Mouse (Mus musculus) liver, embryonic 14.5 days (tissue): Measurements from ENCODE around the gene Ano10.

ENCODE experiments used
- CTCF ChIP-seq: IDR thresholded peaks from 2 replicates; pipeline ENCODE4 v1.5.1; 2016; ENCODE audit warnings: antibody characterized with exemption, low read depth, control low read depth
- EP300 ChIP-seq: IDR thresholded peaks from 2 replicates; pipeline ENCODE4 v1.6.1; 2016; ENCODE audit warnings: antibody characterized with exemption, low read depth

DNA sequence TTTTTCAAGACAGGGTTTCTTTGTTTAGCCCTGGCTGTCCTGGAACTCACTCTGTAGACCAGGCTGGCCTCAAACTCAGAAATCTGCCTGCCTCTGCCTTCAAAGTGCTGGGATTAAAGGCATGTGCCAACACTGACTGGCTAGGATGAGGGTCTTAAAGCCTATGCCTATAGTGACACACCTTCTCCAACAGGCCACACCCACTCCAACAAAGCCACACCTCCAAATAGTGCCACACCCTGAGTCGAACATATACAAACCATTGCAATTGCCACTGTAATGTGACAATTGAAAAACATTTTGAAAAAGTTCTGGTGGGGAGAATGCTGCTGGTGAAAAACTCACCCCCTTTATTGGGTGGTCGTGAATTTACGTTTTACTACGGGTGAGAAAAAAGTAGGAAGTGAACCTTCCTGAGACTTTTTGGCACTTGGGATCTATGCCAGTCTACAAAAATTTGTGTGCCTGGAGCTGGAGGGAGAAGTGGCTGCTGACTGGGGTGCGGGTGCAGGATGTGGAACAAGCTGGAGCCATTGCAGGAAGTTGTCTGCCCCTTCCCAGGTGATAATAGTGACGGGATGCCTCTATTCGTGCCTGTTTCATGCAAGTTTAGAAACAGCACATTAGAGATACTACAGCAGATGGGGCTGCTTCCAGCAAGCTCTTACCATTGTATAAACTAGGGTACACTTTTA is 18.2 kb upstream of the Ano10 start:
- TF ChIP-seq CTCF (no peak), EP300 (no peak)
